Mouse (Mus musculus) ovary, postnatal 10 days (tissue): ENCODE data around the gene Pgm5.

Experiments
- DNase-seq: peaks from one replicate; pipeline ENCODE4 v3.0.0; 2022; ENCODE audit warnings: low spot score

The Pgm5 gene

DNA sequence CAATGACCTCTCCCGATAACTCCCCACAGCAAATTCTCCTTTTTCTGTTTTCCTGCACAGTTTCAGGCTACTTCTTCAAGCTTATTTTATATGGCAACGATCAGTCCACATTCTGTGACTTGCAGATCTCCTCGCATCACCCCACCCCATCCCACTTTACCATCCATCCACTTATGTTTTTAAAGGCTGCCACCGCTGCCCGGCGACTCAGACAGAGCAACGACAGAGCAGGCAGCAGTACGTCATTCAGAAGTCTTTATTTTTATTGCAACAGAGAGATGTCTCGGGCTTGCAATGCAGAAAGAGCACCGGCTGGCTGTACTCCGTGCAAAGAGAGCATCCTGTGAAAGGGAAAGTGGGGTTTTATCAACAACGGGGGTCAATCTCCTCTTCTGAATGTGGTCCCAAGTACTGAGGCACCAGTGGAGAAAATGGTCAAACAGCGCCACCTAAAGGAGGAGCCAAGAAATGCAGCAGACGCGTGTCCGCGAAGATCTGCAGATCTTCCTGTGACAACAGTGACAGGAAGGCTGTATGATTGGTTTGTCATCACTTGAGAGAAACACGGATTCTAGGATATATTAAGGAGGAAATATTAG is 9.5 kb upstream of the Pgm5 start:
- DNase-seq, result peak; percentile 31

DNA sequence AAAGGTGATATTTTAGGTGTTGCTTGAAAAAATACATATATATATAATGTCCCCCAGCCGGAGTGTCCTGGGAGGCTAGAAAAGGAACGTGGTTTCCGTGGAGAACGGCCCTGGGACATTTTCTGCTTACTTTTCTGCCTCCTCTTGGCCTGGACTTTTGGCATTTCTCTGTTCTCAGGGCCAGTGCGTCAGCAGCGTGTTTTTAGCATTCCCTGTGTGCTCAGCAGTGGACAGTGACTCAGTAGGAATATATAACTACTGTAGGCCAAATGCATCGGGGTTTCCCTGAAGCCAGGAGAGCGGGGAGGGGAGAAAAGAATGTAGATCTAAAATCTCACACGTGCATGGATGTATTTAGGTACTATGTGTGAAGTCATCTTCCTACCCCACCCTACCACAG is 3.8 kb upstream of the Pgm5 start:
- DNase-seq, result no peak

DNA sequence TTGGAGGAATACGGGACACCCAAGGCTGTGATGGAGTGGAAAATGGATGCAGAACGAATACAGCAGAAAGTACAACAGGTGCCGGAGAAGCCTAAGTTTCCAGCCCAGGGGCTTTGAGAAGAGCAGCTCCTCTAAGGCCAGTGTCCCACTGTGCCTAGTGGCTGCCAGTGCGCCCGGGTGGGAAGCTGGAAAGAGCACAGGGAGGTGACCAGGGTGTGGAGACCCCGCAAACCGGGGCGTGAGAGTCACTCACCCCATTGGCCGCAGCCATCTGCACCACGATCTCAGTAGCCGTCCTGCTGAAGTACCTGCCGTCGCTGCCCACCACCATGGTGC is 411 bp downstream of the Pgm5 start:
- DNase-seq, result no peak

DNA sequence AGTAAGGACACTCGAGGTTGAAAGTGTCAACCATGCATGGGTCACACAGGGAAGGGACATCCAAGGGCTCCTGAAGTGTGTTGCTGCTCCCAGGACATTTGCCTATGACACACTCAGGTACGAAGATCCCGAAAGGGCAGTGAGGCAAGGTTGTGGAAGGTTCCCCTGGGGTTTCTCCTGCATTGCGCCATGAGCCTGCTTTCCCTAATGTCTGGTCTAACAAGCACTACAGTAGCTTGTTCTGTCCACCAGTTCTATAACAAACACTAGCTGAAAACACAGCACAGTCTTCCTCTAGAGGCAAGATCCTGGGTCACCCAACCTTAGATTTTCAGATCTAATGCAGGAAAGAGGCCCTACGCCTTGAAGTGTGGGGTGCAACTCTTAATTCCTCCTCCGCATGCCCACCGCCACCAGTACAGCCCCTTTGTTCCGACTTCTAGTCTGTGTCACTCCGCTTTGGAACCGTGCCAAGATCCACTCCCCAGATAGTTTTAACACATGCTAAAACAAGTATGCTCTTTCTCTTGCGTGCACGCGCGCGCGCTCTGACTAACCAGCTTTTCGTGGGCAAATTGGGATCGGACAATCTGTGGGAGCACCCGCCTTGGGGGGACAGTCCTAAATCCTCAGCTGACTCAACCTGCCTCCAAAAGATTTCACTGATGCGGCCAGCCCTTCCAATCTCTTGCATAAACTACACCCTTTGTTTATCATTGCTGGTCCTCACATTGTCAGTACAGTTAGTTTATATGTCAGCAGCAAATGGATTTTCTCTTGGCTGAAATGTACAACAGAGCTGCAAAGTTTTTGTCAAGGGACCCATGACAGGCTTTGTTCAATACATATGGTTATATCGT is 10.0 kb downstream of the Pgm5 start:
- no peak for DNase-seq

DNA sequence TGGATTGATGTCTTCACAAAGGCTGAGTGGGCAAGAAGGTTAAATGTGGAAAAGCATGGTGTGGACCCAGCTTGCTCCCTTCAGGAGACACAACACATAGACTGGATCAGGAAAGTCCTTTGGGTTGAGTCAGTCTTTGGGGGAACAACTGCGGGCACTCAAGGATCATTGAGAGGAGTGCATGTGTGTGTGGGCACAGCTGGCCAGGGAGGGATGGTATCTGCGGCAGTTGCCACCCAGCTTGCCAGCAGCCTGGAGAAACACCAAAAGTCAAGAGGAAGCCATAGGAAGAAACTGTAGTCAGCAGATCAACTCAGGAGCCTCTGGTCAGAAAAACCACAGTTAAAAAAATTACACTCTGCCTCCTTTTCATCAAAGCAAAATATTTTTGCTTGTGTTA is 12.8 kb downstream of the Pgm5 start:
- DNase-seq, result no peak

DNA sequence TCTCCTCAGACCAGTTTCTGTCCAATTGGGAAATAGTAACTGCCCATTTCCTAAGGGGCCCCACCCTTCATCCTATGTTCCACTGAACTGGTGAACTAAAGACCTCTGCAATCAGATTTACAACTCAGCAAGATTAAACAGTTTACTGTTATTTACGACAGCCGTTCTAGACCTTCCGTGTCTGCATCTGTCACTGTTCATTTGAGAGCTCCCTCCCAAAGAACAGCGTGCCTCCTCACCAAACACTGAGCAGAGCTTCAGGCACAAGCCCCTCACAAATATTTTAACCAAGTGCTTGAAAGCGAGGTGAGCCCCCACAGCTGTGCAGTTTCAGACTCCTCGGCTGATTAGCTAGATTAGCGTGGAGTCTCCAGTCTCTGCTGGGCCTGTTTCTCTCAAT is 13.3 kb downstream of the Pgm5 start:
- DNase-seq, result no peak

DNA sequence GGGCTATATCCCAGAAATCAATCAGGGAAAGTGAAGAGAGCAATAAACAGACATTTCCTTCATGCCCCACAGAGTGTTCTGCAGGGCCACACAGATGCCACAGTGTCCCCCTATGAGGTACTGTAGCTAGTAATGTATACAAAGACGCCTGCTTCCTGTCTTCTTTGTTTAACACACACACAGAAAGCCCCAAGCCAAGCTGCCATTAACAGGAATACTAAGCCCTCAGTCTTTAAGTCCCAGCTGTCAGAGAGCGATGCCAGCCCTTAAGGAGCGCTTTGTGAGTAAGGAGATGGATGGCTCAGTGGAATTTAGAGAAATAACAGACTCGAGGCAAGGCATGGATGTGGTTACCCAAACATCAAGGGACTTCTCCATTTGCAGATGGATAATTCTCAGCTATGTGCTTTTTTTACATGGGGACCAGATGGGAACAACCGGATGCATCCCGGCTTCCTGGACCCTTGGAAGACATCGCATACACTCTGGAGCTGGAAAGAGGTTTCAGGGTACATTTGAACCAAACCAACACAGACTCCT is 16.6 kb downstream of the Pgm5 start:
- no peak for DNase-seq

DNA sequence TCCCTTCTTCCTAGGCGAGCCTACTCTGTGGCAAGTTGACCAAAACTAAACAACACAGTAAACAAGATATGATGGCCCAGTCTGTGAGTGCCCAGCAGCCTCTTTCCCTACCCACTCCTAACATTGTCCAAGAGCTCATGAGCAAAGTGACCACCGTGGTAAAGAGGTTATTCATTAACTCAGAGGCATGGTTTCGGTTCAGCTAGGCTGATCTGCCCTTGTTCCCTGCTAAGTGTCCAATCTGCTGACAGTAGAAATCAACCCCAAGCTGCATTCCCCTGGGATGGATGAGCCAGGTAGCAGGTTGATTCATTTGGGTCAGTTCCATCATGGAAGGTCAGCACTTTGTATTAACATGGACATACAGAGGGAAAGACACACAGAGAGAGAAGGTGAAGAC is 19.6 kb downstream of the Pgm5 start:
- DNase-seq, result no peak

DNA sequence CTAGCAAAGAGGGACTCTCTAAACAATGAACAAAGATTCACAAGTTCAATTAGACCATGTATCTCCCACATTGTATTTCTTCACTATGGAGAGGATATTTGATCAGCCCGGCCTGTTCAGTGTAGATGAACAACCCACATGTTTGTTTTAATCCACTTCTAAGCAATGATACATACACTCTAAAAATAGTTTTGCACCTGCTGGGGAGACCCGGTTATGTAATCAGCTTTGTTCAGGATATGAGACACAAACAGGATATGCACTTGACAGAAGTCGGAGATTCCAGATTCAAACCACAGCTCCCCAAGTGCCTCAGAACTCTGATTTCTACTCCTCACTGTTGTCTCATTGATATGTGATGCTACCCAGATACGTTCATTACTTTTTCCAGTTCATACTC is 37.1 kb downstream of the Pgm5 start:
- DNase-seq, result no peak

DNA sequence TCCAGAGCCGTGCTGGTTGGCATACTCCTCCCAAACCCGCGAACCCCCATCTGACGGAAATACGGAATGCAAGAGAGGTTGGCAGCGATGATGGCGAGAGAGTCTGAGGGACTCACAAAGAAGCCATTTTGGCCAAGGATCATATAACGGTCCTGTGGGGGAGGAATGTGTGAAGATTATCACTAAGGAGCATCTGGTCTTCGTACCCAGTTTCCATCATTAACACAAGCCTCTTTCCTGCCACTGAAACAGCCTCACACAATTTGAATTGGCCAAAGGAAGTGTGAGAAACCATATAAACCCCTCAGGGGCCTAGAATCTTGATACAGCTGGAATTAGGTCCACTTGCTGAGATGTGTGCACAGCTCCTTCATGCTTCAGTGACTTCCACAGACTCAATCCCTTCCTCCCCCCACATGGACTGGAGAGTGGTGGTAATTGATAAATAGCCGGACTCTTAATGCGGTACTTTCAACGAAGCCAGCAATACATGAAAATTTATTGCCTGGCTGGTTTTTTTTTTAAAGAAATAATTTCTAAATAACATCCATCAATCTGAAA is 45.9 kb downstream of the Pgm5 start:
- DNase-seq, result no peak

DNA sequence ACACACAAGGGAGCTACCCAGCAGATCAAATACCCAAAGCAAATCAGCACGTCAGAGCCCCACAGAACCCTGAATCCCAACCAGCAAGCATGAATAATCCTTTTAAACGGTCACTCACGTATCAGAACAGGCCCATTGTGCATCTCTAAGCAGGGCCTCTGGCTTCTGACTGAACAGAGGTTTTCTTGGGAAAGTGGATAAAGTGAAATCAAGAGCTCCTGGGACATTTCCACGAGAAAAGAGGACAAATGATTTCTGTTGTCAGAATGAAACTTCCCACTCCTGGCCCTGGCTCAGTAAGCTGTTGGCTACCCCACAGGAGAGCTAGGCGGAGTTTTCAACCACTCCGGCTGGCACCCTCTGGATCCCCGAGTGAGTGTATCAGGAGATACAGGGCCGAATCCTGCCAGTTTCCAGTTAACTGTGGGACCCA is 48.8 kb downstream of the Pgm5 start:
- no peak for DNase-seq

DNA sequence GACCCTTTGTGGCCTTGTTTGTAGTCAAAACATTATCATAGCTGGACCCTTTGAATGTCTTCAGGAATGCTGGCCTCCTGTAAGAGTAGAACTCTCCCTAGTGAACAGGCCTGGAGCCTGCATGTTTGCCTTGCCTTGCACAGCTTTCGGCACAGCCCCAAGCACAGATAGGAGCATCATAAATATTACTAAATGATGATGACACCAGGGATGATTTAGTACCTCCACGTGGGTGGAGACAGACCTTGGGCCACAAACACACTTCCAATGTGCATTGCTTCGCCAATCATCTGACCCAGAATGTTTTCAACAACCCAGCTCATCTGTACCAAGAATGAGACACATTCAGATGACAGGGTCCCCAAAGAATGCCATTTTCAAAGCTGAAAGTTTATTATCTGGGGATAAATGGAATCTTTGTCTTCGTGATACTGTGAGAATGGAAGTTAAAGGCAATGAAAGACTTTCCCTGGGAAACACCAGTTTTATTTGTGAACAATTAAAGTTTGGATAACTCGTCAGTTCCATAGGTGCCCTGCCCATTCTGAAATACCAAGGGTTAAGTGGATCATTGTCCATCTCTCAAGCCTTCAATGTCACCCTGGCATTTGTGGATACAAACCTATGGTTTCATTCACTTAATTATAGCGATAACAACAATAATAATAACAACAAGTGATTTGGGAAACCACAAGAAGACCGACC is 49.4 kb downstream of the Pgm5 start:
- no peak for DNase-seq

DNA sequence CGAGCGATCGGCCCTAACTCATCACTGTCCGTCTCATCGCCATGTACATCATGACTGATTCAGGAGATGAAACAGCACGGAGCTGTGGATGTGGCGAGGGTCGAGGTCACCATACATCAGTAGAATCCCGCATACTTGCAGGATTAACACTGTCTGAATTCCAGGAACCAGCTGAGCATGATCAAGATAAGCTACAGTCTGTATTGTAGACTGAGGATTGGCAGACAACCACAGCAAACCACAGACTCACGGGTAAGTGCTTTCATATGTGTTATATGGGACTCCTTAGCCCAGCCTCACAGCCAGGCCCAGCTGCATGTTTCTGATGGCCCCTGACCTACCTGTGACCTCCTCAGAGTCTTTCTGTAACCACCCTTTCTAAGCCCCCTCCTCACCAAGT is 50.2 kb downstream of the Pgm5 start:
- DNase-seq, result no peak

DNA sequence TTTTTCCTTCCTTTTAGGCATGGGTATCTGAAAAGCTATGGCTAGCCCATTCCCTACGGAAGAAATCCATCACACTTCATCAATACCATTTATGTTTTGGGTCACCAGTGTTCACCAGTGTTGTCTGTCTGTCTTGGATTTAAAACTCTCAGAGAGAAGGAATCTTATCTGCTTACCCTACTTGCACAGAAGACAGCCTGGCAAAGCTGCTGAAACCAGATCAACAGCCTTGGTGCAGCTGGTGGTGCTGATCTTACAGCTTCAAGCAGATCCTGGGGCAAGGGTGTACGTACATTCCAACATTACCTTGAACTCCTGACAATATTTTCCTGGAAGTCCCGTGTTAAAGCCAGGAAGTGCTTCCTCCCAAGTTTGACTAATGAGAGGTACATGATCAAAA is 55.6 kb downstream of the Pgm5 start:
- no peak for DNase-seq

DNA sequence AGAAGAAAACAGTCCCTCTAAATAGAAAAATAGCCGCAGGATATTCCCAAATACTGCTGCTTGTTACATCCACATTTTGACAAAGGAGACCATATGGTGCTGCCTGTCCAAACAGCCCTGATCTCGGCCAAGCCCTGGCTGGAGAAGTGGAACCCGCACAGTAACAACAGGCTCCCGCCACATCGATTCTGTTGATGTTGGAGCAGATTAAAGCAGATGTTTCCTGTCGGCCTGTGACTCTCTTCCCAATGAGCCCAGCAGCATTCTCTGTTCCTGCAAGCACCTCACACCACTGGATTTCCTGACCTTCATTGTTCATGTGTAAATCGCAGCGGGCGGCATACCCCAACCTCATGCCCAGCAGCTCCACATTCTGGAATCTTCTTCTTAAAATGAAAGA is 64.0 kb downstream of the Pgm5 start:
- no peak for DNase-seq

DNA sequence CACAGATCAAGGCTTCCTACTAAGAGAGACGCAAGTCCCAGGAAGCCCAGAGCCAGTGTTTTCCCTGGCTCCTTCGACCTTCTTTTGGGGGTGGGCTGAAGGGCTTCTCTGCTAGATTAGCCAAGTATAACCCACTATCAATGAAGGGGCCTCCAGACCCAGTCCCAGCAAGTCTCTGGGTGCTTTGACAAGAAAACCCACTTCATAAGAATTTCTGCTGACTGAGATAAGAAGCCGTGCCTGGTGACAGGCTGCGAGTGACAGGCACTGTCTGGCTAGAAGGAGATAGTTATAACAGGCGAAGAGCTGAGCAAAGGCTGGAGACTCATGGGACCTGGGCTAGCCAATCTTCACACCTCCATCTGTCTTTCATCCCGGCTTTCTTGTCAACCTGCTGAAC is 67.3 kb downstream of the Pgm5 start:
- DNase-seq, result no peak

DNA sequence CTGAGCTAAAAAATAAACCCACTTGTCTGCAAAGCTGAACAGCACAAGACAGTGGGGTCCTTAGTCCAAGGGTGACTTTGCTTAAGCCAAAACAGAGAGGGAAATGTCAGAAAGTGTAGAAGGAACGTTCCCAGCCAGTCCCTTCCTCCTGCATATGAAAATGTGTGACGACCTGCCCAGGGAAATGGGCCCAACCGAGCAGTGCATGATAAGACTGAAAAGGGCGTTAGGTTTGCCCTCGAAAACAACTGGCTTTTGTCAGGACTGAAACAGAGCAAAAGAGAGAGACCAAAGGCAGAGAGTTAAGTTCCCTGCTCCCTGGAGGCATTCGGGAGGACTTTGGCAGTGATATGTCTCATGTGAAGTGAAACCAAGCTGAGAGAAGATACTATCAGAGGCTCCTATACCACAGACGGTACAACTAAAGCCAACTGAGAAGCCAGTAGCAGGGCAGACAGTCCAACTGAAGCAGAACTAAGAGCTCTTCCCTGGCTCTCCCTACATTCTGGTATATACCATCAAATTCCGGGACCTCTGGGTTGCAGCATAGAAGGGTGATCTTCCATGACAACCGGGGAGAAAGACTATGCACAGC is 68.0 kb downstream of the Pgm5 start:
- no peak for DNase-seq

DNA sequence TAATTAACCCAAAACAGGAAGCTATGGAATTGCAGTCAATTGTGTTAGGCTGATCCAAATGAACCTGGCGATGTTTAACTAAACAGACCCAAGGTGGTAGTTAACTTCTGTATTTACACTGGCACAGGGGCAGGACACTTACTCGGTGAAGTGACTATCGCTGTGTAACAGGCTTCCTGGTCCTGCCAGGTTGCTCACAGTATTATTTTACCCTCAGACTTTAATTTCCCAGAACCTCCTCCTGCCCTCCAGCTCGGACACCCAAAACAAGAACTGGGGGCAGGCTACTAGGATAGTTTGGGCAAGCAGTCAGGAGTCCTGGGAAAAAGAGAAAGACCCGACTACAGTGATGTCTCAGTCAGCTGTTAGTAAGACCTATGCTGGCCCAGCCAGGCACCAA is 68.8 kb downstream of the Pgm5 start:
- DNase-seq, result no peak

DNA sequence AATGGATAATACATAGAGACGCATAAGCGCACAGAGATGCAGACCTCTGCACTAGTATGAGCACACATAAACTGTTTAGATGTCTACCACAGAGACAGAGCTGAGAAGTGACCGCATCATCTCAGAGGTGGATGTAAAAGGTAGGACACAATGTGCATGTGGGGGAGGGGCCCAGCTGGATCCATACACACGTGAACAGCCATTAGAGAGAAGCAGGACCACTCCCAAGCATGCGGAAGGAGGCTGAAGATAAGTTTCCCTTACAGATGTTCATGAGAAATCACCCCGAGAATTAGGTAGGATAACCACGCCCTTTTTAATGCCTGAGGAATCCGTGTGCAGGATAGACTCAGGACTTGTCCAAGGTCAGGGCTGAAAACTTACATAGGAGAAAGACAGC is 75.8 kb downstream of the Pgm5 start:
- no peak for DNase-seq

DNA sequence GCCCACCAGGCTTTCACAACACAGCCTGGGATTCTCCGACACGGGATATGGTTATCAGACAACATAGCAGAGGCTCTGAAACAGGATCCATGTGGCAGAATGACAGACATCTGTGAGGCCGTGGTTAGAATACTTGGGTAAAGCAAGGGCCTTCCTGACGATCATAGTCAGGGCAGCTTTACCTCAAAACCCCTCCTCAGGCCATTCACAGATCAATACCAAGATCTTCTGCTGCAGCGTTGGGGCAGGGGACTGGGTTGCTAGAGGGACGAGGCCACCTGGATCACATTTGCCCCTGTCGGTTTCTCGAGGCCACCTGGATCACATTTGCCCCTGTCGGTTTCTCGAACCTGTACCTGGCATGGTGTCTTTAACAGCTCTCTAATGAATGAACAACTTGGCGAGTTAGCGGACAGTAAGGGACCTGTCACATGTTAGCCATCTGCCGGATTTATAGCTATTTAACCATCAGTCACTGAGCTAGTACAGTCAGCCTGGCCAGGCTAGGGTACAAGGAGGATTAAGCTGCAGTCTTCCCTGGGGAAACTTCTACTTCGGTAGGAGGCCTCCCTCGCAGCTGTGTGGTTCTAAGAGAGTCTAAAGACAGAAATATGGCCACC is 76.5 kb downstream of the Pgm5 start:
- DNase-seq, result no peak

DNA sequence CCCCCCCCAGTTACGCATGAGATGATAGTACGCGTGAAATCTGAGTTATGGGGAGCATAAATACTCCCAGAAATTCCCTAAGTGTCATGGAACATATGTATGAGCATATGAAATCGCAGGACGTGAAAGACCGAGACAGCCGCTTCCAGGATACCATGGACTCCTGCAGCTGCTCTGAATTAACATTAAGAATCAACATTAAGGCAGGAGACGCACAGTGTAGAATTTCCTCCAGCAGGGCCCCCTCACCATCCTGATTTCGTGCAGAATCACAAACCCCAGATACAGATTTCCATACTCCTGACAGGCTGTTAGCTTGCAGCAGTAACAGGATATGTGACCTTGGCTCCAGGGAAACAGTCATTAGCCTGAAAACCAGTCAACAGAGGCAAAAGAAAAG is 77.9 kb downstream of the Pgm5 start:
- DNase-seq, result no peak

DNA sequence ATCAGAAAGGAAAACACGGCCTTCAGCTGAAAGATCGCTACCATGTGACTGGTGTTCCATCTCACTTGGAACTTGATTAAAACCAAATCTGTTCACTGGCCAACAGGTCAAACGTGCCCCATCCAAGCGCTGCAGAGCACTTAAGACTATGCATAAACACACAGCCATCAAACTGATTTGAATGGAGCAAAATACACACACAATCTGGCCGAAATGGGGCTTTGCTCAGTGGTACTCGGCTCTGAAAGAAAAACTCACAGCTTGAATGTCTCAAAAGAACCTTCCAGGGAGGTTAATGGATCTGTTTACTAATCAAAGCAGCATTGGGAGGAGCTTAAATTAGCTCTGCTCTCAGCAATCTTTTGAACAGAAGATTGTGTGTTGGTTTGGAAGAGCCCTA is 81.7 kb downstream of the Pgm5 start:
- DNase-seq, result no peak
